Mouse (Mus musculus) neural tube, embryonic 10.5 days (tissue): ENCODE data around the gene Dpp8.
"Not testable (repeated sequence)": the region's sequence is repeated elsewhere in the genome, so short reads cannot be mapped to it uniquely, and the experiment has no call there.

Experiments
- DNase-seq: peaks from one replicate; pipeline ENCODE4 v3.0.0-alpha.2; 2017; ENCODE audit warnings: low spot score; ENCODE audit errors: extremely low spot score

Dpp8 gene

GRCm38 (mm10) chr9:65032269-65033108 is at the start of gene Dpp8:
Dpp8 (plus strand) TSS chr9:65032414.
- DNase-seq, result peak; percentile 95

GRCm38 (mm10) chr9:64985037-64985794 is 47.0 kb upstream of the Dpp8 start:
- DNase-seq, result no peak

GRCm38 (mm10) chr9:64985807-64986206 is 46.4 kb upstream of the Dpp8 start:
- DNase-seq, result no peak

GRCm38 (mm10) chr9:64987651-64988050 is 44.6 kb upstream of the Dpp8 start:
- no peak for DNase-seq

GRCm38 (mm10) chr9:64988443-64988842 is 43.8 kb upstream of the Dpp8 start:
- no peak for DNase-seq

GRCm38 (mm10) chr9:64990291-64990690 is 41.9 kb upstream of the Dpp8 start:
- DNase-seq, result no peak

- DNase-seq, result not testable (repeated sequence)
Measured at GRCm38 (mm10) chr9:64995464-64995863, 36.8 kb upstream of the Dpp8 start.

GRCm38 (mm10) chr9:65001481-65001880 is 30.7 kb upstream of the Dpp8 start:
- DNase-seq, result no peak

GRCm38 (mm10) chr9:65005737-65006136 is 26.5 kb upstream of the Dpp8 start:
- DNase-seq, result no peak

- no peak for DNase-seq
Measured at GRCm38 (mm10) chr9:65010632-65011031, 21.6 kb upstream of the Dpp8 start.

- peak; percentile 20 for DNase-seq
Measured at GRCm38 (mm10) chr9:65011304-65011703, 20.9 kb upstream of the Dpp8 start.

GRCm38 (mm10) chr9:65015461-65016222 is 16.6 kb upstream of the Dpp8 start:
- no peak for DNase-seq

- no peak for DNase-seq
Measured at GRCm38 (mm10) chr9:65016241-65016977, 15.8 kb upstream of the Dpp8 start.

- no peak for DNase-seq
Measured at GRCm38 (mm10) chr9:65016978-65017827, 15.0 kb upstream of the Dpp8 start.

- DNase-seq, result no peak
Measured at GRCm38 (mm10) chr9:65017896-65018295, 14.3 kb upstream of the Dpp8 start.

GRCm38 (mm10) chr9:65018588-65019121 is 13.6 kb upstream of the Dpp8 start:
- DNase-seq, result no peak

- no peak for DNase-seq
Measured at GRCm38 (mm10) chr9:65019146-65019545, 13.1 kb upstream of the Dpp8 start.

- DNase-seq, result no peak
Measured at GRCm38 (mm10) chr9:65020128-65020527, 12.1 kb upstream of the Dpp8 start.

GRCm38 (mm10) chr9:65020991-65021886 is 11.0 kb upstream of the Dpp8 start, which contains the start of gene Hacd3:
Hacd3 (minus strand) TSS chr9:65021693.
- peak; percentile 94 for DNase-seq
